Mouse (Mus musculus): ENCODE results near the gene Aldoart2.

DNA sequence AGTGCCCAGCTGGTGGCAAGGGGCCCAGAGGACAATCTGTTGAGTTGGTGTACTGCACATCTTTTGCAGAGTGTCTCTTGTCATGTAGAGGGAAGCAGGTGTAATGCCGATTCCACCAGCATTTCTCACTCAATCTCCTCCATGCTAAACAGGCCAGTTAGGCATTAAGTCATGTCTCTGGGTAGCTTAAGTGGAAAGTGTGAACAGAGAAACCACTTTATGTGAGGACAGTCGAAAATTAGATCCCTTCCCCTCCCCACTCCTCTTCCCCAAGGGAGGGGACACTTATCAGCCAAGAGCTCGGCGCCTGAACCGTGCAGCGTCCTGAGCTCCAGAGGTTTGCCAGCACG, 33.5 kb downstream of the Aldoart2 start:
- no peak for TF ChIP-seq POLR2A (IDR thresholded peaks at IDR 0.05; ENCODE audit: low read depth, low read length)
- TF ChIP-seq CTCF (IDR thresholded peaks at IDR 0.05; ENCODE audit: extremely low read depth, insufficient read depth, insufficient read length, insufficient replicate concordance), result no peak

Data from spleen, adult 2 months (tissue).